Mouse (Mus musculus) small intestine, adult 2 months (tissue): ENCODE results near the gene Slc9a9. TPM values are rescaled to one million over a fixed set of nuclear protein-coding genes. Genes with fewer than 3 reads are reported as not detected.
"Not testable (repeated sequence)": the region's sequence is repeated elsewhere in the genome, so short reads cannot be mapped to it uniquely, and the experiment has no call there.

Source experiments
- H3K27ac ChIP-seq: fragments of 200-500 bp; 2 replicates; pipeline ENCODE4 v1.5.1; 2012; ENCODE audit warnings: low read depth, low read length, control low read depth, inconsistent platforms; ENCODE audit not compliant: insufficient read depth
- H3K27me3 ChIP-seq: fragments of 200-500 bp; 2 replicates; pipeline ENCODE4 v1.6.1; 2012; ENCODE audit warnings: mild to moderate bottlenecking, moderate library complexity, low read length, inconsistent platforms; ENCODE audit not compliant: control insufficient read depth, insufficient read depth
- H3K36me3 ChIP-seq: fragments of 200-500 bp; 2 replicates; pipeline ENCODE4 v1.6.1; 2012; ENCODE audit warnings: mild to moderate bottlenecking, low read length, control low read depth, inconsistent platforms; ENCODE audit not compliant: control insufficient read depth, insufficient read depth
- H3K4me1 ChIP-seq: fragments of 200-500 bp; 2 replicates; pipeline ENCODE4 v1.6.1; 2012; ENCODE audit warnings: low read length, inconsistent platforms, mixed read lengths; ENCODE audit not compliant: control insufficient read depth, insufficient read depth, insufficient read length
- H3K4me3 ChIP-seq: fragments of 200-500 bp; 2 replicates; pipeline ENCODE4 v1.5.1; 2012; ENCODE audit warnings: low read depth, mild to moderate bottlenecking, control low read depth, inconsistent platforms, low read length, moderate library complexity
- CTCF ChIP-seq: fragments of 200-500 bp; IDR thresholded peaks from 2 replicates; pipeline ENCODE4 v1.5.1; 2012; ENCODE audit warnings: low read depth, mild to moderate bottlenecking, control low read depth, inconsistent platforms, low read length, moderate library complexity, mixed read lengths; ENCODE audit not compliant: insufficient replicate concordance, insufficient read length; ENCODE audit errors: extremely low read depth
- POLR2A ChIP-seq: fragments of 200-500 bp; IDR thresholded peaks from 2 replicates; pipeline ENCODE4 v1.6.1; 2012; ENCODE audit warnings: low read depth, mild to moderate bottlenecking, control low read depth, inconsistent platforms, low read length, moderate library complexity
- WGBS: fragments of 180-500 bp; shearing (Covaris S2); methylation state at CpG from one replicate; pipeline ENCODE4 v1.1.7; 2018; 5-methylcytosine and 5-hydroxymethylcytosine counted together
- polyA plus RNA-seq: library from polyadenylated mRNA; depleted of rRNA; stranded (reverse); fragments of >200 nt; gene quantifications from 2 replicates; pipeline ENCODE4 v1.2.3, GENCODE M21; 2012; rRNA removed

The Slc9a9 gene
- polyA plus RNA-seq: 0.69 and 1.3 TPM in 2 replicates

DNA sequence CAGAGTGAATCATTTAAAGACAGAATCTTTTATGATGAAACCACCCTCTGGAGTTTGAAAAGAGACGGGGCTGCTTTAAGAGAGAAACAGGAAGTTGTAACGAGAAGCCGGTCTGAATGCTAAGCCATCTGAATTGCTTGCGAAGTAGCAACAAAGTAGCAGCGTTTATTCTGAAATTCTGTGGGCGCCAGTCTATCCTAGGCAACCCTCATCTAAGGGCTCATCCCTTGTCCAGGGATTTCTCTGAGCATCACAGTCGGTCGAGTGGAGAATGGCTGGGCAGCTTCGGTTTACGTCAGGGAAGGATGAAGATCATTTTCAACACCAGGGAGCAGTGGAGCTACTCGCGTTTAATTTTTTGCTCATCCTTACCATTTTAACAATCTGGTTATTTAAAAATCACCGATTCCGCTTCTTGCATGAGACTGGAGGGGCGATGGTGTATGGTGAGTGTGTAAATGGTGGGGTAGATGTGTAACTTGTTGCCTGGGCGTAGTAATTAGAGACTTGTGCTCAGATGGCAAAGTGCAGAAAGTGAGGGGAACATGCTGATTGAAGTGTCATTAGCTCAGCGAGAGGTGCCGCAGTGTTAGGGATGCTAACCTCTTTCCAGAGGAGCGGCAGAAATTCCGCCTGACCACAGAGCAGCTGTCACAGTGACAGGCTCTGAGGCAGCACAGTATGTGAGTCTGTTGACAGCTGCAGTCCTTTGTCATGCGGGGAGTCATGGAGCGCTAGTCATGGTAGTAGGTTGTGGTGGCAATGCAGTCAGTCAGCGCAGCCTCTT, at the start of gene Slc9a9:
TSS of gene Slc9a9 (plus strand) at position 119 of the 787 bp plus-strand sequence.
- H3K4me1 ChIP-seq: no peaks in the 10 kb centered on the region
- TF ChIP-seq POLR2A: no peak
- TF ChIP-seq CTCF: no peak
- 2% methylated on average over 23 of the region's 23 CpGs for WGBS
- H3K27me3 ChIP-seq: no peaks in the 10 kb centered on the region
- peak within 1 kb of the TSS; percentile 41 for H3K27ac ChIP-seq
- H3K36me3 ChIP-seq: no peaks in the 10 kb centered on the region
- H3K4me3 ChIP-seq: peak within 1 kb of the TSS; percentile 60

DNA sequence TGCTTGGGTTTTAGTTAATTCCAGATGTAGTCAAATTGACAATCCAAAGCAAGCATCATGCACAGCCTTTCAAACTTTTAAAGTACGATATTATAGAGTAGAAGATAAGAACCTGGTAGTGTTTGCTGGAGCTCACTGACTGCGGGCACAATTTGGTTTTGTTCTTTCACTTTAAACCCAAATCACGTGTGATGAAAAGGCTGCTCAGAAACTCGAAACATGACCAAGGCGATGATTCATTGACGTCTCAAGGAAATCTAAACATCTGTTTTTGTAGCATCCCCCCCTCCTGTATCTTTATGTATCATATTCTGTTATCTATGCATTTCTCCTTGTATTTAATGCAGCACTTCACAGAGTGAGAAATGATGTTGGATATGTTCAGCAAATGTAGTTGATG, 49.4 kb upstream of the Slc9a9 start:
- no peaks in the 10 kb centered on the region for H3K4me1 ChIP-seq
- H3K27me3 ChIP-seq: no peaks in the 10 kb centered on the region
- 85% methylated on average over 6 of the region's 6 CpGs for WGBS
- no peak overlapping the region for H3K4me3 ChIP-seq
- TF ChIP-seq POLR2A (no peak), CTCF (no peak)
- H3K36me3 ChIP-seq: no peaks in the 10 kb centered on the region
- no peak overlapping the region for H3K27ac ChIP-seq

DNA sequence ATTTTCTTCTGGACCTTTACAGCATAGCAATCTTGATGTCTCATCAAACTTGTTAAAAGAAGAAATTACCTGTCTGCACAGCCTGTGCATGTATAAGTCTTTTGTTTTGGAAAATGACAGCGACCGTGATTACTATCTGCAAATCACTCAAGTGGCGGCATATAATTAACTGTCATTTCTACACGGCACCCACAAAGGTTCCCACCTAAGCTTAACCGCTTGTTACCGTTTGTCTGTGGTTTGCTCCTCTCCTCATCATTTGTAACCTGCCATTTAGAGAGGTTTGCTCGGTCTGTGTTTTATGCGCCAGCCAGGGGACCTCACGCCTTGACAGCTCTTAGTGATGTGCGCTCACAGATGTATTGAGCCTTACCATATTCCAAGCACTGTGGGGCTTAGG, 48.9 kb upstream of the Slc9a9 start:
- no peaks in the 10 kb centered on the region for H3K4me1 ChIP-seq
- no peak overlapping the region for H3K4me3 ChIP-seq
- no peaks in the 10 kb centered on the region for H3K36me3 ChIP-seq
- no peaks in the 10 kb centered on the region for H3K27me3 ChIP-seq
- no peak overlapping the region for H3K27ac ChIP-seq
- no peak for TF ChIP-seq POLR2A
- TF ChIP-seq CTCF: no peak
- WGBS: 78% methylated on average over 10 of the region's 10 CpGs

DNA sequence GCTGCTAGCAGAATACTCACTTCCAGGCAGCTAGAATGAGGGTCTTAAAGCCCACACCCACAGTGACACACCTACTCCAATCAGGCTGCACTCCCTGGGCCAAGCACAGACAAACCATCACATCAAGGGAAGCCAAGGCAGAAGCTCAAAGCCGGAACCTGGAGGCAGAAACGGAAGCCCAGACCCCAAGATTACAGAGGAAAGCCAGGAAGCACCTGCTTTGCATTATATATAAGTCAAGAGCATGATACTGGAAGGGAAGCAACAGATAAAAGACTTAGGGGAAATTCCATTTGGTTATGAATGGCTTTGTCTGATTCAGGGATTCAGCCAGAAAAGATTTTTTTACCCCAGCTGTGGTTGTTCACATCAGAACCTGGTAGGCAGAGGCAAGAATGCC, 47.8 kb upstream of the Slc9a9 start:
- 65% methylated on average over 2 of the region's 2 CpGs for WGBS
- no peaks in the 10 kb centered on the region for H3K36me3 ChIP-seq
- TF ChIP-seq CTCF (no peak), POLR2A (no peak)
- H3K27ac ChIP-seq: no peak overlapping the region
- no peaks in the 10 kb centered on the region for H3K4me1 ChIP-seq
- no peak overlapping the region for H3K4me3 ChIP-seq
- no peaks in the 10 kb centered on the region for H3K27me3 ChIP-seq

DNA sequence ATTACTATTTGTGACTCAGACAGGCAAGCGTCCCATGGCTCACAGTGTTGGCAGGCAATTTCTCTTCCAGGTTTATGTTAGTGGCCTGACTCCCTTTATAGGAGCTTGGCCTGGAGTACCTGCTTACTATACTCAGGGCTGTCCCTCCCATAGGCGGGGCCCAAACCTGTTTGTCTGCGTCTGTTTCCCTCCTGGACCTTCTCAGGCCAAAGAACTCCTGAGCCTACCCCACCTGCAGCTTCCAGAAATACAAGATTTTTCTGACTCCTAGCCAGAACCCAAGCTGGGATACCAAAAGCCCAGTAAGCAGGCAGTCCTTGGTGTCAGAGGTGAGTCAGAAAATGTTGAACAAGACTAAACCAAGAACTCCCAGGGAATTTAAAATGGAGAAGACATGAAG, 43.0 kb upstream of the Slc9a9 start:
- Histone ChIP-seq H3K27me3 (no peaks in the 10 kb centered on the region), H3K36me3 (no peaks in the 10 kb centered on the region), H3K4me1 (no peaks in the 10 kb centered on the region), H3K4me3 (no peak overlapping the region), H3K27ac (no peak overlapping the region)
- no peak for TF ChIP-seq CTCF
- TF ChIP-seq POLR2A: no peak
- WGBS: 42% methylated on average over 3 of the region's 3 CpGs

DNA sequence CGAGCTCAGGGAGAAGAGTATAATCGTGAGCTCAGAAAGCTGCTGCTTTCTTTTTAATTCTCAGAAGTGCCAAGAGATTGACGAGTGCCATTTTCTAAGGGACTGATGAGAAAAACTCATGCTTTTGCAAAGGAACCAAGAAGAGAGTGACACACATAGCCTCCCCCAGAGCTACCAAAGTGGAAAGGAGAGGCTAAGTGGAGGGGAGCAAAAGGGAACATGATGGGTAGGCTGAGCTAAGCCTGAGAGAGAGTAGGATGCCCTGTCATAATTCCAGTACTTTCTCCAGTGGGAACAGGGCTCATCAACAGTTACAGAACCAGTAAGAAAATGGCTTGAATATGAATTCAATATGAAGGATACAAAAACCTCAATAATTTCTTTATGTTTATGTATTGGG, 40.8 kb upstream of the Slc9a9 start:
- H3K27me3 ChIP-seq: no peaks in the 10 kb centered on the region
- H3K36me3 ChIP-seq: no peaks in the 10 kb centered on the region
- TF ChIP-seq CTCF (no peak), POLR2A (no peak)
- no peak overlapping the region for H3K27ac ChIP-seq
- H3K4me1 ChIP-seq: no peaks in the 10 kb centered on the region
- WGBS: 79% methylated on average over 3 of the region's 3 CpGs
- no peak overlapping the region for H3K4me3 ChIP-seq

DNA sequence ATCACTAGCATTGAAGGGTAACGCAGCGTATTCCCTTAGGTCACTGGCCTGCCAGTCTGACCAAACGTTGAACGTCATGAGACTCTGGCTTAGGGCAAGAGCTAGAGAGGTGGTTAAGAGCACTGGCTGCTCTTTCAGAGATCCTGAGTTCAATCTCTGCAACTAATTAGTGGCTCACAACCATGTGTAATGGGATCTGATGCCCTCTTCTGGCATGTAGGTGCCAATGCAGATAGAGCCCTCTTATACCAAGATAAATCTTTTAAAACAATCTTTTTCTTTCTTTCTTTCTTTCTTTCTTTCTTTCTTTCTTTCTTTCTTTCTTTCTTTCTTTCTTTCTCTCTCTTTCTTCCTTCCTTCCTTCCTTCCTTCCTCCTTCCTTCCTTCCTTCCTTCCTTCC, 35.4 kb upstream of the Slc9a9 start:
- H3K4me1 ChIP-seq, H3K27ac ChIP-seq, H3K27me3 ChIP-seq, H3K36me3 ChIP-seq, H3K4me3 ChIP-seq: not testable (repeated sequence)
- whole genome bisulfite sequencing: 93% methylated on average over 4 of the region's 4 CpGs
